Mouse (Mus musculus) kidney, adult 2 months (tissue): ENCODE measurements at regions not wholly inside any gene's neighbourhood (a gene's known extent, or its start where the extent isn't known, plus 50 kb on each side); places are given as distances from the start of the nearest gene placed in this dataset.

Experiments used
- CTCF ChIP-seq: fragments of 200-500 bp; conservative IDR thresholded peaks from 2 replicates; pipeline ENCODE4 v1.5.1; 2011; ENCODE audit warnings: low read depth, mild to moderate bottlenecking, control low read depth, low read length, moderate library complexity, mixed read lengths; ENCODE audit not compliant: insufficient read depth, insufficient read length
- POLR2A ChIP-seq: fragments of 200-500 bp; IDR thresholded peaks from one replicate; pipeline ENCODE4 v1.6.1; 2011; ENCODE audit warnings: low read depth, low read length, control low read depth

DNA sequence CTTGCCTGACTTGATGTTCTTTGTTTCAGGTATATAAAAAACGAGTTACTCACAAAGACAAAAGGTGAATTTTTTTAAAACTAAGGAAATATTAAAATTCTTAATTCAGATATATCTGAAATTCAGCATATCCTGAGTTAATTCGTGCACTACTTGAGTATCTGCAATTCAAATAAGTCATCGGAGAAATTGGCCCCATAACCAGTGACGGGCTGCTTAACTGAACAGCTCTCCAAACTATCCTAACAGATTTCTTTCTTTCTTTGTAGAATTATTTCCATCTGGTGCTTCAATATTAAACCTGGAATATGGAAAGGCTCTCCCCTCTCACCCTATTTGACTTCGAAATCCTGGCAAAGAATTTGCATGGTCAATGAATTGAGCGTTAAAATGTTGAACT lies 202.2 kb upstream of the Cxadr start:
- TF ChIP-seq CTCF (no peak), POLR2A (no peak)
